Mouse (Mus musculus): ENCODE results near the gene Igfals. TPM values are rescaled to one million over a fixed set of nuclear protein-coding genes. Genes with fewer than 3 reads are reported as not detected.

The Igfals gene
- total RNA-seq, 2 experiments from 2014 or later, result 3.1 to 6.4 TPM

DNA sequence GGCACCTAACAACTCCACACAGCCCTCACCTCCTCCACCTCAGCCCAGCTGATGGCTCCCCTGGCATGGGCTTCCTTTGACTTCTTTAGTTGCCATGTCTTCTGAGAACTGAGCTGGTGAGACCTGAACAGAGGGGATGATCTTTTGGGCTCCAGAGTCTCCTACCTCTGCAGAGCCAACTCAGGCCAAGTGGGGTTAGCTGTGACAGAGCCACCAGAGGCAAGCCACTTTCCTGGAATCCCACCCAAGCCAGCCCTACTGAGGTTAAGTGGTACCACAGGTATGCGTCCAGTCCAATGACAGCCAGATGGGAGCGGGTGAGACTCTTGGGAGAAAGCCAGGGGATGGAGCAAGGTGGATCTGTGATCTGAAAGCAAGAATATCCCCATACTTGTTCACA is 27.5 kb downstream of the Igfals start:
- DNase-seq (ENCODE audit: low spot score in 2 of 2), result no peak

DNA sequence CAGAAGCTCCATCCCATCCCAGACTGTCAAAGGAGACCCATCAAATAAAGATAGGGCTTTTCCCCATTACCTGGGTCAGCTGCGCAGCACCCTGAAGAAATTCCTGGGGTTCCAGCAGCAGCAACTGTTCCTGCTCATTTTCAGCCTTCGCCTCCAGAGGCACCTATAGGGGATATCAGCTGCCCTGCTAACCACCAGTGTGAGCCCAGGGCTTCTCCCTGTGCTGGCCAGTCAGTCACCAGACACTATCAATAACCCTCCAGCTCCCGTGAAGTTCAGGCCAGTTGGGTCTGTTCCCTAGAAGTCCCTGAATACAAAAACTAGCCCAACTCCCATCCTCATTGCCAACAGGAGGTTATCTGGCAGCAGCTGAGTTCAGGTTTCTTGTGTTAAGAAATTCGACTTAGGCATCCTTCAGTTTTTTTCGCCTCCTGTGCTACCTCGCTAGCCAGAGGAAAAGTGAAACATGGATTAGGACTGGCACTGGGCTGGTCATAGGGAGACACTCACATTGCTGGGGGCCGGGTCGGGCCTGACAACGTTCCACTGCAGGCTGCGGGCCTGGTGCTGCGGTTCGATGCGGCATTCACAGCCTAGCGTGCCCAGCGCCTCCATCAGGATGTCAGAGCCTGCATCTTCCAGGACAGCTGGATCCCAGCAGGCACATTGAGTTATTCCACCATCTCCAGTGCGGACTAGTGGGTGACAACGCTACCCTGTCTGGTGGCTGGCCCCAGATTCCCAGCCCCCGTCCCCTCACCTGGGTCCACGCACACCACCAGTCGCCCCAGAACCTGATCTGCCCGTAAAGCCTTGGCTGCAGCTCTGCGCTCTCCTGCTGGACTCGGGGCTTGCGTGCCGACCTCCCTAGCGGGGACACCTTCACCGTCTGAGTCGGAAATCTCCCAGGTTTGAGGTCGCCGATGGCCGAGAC is 28.5 kb downstream of the Igfals start:
- DNase-seq (ENCODE audit: low spot score in 2 of 2), result no peak

DNA sequence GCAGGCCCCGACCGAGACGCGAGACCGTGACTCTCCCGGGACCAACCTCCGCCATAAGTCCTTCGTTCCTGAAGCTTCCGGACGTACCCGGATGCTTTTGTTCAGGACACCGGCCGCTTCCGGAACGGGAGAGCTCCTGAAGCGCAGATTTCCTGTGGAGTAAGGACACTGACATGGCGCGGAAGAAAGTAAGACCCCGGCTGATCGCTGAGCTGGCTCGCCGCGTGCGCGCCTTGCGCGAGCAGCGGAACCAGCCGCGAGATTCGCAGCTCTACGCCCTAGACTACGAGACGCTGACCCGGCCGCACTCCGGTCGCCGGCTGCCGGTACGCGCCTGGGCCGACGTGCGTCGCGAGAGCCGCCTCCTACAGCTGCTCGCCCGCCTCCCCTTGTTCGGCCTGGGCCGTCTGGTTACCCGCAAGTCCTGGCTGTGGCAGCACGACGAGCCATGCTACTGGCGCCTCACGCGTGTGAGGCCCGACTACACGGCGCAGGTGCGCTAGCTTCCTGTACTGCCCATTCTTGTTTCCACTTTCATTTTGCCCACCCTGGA is 29.3 kb downstream of the Igfals start, which contains the start of the genes Eme2 and Mrps34:
Gene Eme2 (minus strand): TSS at position 93 of the 553 bp plus-strand sequence.
Gene Mrps34 (plus strand): TSS at position 122 of the 553 bp plus-strand sequence.
- peak; percentile 63 to 85 for DNase-seq (ENCODE audit: low spot score in 2 of 2)

GRCm38 (mm10) chr17:24895571-24896240 is 29.9 kb downstream of the Igfals start:
- DNase-seq (ENCODE audit: low spot score in 2 of 2), result no peak

- DNase-seq (ENCODE audit: low spot score in 2 of 2), result peak in 1 of 2 experiments; percentile 67
These were observed 30.6 kb downstream of the Igfals start, which contains the start of gene Nme3 for GRCm38 (mm10) chr17:24896241-24896992. Nme3 (plus strand) TSS chr17:24896500.

DNA sequence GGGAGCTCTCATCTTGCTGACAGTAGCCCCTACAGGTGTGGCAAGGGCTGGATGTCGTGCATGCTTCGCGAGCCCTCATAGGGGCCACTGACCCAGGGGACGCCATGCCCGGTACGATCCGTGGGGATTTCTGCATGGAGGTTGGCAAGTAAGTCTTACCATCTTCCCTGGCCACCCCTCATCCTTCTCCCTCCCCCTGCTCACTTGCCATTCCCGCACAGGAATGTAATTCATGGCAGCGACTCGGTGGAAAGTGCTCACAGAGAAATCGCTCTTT is 31.1 kb downstream of the Igfals start:
- no peak for DNase-seq (ENCODE audit: low spot score in 2 of 2)

GRCm38 (mm10) chr17:24897600-24897999 is 31.8 kb downstream of the Igfals start:
- DNase-seq (ENCODE audit: low spot score in 2 of 2), result no peak

DNA sequence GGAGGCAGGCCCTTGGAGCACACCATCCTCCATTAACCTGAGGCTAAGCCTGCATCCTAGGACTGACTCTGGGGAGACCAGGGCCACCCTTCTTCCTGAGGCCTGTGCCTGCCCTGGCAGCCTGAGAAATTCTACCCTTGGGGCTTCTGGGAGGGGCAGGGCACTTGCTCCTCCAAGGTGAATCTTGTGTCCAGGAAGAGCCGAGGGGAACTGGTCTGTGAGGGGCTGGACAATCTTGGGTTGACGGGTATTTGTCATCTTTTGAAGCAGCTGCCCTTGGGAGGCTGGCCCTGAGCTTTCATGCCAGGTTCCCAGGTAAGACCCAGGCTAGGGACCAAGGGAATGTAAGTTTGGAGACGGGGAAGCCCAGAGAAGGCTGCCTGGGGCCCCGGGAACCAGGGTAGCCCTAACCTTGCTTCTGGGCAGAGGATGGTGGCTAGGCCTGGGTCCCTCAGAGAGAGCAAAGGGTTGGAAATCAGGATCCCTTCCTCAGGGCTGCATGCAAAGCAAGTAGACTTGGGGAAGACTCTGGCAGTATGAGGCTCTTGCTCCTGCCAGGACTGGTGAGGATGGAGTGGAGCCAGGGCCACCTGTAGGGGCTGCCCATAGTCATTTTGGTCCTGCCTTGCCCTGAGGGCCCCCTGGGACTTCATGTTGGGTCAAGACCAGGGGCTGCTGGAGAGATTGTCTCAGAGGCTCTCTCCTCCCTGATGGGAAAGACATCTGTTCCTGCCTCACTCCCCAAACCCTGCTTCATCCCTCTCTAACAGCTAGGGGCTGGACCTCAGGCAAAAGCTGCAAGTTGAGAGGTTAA is 32.5 kb downstream of the Igfals start:
- DNase-seq (ENCODE audit: low spot score in 2 of 2), result no peak

GRCm38 (mm10) chr17:24899153-24899552 is 33.4 kb downstream of the Igfals start:
- no peak for DNase-seq (ENCODE audit: low spot score in 2 of 2)

- DNase-seq (ENCODE audit: low spot score in 2 of 2), result no peak
These were observed 34.2 kb downstream of the Igfals start for GRCm38 (mm10) chr17:24900014-24900413.

- no peak for DNase-seq (ENCODE audit: low spot score in 2 of 2)
These were observed 36.3 kb downstream of the Igfals start for GRCm38 (mm10) chr17:24902124-24902523.

GRCm38 (mm10) chr17:24902671-24903474 is 37.1 kb downstream of the Igfals start:
- peak in 1 of 2 experiments; percentile 17 for DNase-seq (ENCODE audit: low spot score in 2 of 2)

DNA sequence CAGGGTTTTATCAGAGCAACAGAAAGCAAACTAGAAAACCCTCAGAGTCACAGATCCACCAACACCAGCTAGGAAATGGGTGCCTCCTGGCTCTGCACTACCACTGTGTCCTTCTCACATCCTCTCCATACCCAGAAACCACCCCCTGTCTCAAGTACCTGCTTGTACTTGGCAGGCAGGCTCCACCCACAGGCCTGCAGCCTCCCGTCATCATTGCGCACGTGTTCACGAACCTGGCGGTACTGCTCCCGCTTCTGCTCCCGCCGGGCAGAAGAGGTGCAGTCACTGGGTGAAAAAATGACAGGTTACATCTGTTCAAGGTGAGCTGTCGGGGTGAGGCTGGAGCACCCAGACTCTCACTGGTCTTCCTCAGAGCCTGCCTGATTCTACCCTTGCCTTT is 38.0 kb downstream of the Igfals start:
- DNase-seq (ENCODE audit: low spot score in 2 of 2), result peak in 1 of 2 experiments; percentile 7

GRCm38 (mm10) chr17:24907591-24907990 is 41.8 kb downstream of the Igfals start:
- no peak for DNase-seq (ENCODE audit: low spot score in 2 of 2)

DNA sequence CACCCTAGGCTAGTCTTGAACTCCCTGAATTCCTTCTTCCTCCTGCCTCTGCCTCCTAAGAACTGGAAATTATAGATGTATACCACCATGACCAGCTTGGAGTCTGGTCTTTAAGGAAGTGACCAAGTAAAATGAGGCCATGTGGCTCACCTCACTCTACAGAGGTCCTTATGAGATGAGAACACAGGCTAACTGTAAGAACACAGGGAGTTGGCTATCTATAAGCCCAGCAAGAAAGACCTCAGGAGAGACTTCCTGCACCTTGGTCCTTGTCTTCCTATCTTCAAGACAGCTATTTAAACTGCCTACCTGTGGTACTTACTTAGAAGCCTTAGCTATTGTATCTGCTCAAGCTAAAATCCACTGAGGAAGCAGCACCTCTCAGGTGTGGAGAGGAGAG is 48.2 kb downstream of the Igfals start:
- DNase-seq (ENCODE audit: low spot score in 2 of 2), result no peak

- no peak for DNase-seq (ENCODE audit: low spot score in 2 of 2)
These were observed 57.4 kb downstream of the Igfals start for GRCm38 (mm10) chr17:24923246-24923645.

DNA sequence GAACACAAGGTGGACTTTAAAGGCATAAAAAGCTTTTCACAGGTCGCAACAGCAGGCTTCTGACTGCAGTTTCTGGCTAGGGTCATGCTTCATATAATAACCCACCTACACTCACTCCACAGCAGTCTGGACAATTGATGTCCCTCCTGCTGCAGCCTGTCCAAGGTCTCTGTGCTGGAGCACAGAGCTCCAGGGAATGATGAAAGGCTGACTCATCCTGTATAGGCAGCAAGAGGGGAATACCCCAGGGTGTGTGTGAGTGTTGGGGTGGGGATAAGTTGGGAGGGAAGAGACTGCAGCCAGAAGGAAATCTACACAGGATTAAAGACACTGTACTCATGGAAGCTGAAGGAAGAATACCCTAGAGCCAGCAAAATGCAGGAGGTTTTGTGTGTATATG is 63.7 kb downstream of the Igfals start:
- DNase-seq (ENCODE audit: low spot score in 2 of 2), result no peak

Data from gastrocnemius, postnatal 4 days (tissue).